Mouse (Mus musculus) c-Kit-positive CD71-positive TER-119-negative erythroid progenitor cells, embryonic 14.5 days (primary cell): ENCODE results near the gene Insig1.

Experiments used
- DNase-seq: peaks from one replicate; pipeline ENCODE4 v3.0.0-alpha.2; 2013; ENCODE audit warnings: low read depth

Gene Insig1

GRCm38 (mm10) chr5:28119576-28119975, 48.4 kb downstream of the Insig1 start:
- DNase-seq: no peak

- peak; percentile 19 for DNase-seq
These were observed 51.6 kb downstream of the Insig1 start for GRCm38 (mm10) chr5:28122491-28123454.

GRCm38 (mm10) chr5:28123455-28123825, 52.3 kb downstream of the Insig1 start:
- DNase-seq: no peak

- no peak for DNase-seq
These were observed 53.4 kb downstream of the Insig1 start for GRCm38 (mm10) chr5:28124321-28125230.
